Mouse (Mus musculus): ENCODE results near the gene Mab21l2.

Mab21l2 gene

DNA sequence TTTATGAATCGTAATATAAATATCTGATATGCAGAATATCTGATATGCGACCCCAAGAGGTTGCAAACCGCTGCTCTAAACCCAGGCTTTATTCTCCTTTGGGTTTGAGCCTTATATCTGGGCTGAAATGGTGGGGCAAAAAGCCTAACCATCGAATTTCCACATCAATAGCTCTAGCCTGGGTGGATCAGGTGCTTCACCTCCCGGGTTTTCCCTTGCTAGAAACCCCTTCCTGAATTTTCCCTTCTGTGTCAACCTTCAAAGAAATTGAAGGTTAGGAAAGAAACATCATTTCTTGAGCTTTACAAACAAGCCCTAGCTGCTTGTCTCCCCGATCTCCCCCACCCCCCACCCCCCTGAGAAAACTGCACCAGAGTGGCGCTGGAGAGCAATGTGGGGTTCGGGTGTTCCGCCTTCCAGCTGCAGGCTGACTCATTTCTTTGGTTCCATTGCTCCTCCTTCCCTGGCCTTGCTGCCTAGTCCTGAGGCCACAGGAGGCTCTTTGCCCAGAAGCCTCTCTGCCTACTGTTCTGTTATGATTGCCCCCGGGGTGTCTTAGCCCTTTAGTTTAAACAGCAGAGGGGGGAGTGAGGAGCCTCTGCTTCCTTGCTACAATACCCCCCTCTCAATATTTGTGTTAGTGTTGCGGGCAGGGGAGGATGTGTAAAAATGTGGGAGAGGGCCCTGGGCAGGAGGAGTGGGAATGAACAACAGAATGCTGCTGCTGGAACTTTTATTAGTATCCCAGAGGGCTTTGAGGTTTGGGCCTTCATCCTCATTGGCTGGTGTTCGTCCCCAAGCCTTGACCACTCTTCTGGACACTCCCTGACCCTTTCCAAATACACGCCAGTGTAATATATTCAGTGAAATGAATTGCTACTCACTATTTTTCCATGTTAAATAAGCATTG is 9.5 kb downstream of the Mab21l2 start:
- DNase-seq: no peak

DNA sequence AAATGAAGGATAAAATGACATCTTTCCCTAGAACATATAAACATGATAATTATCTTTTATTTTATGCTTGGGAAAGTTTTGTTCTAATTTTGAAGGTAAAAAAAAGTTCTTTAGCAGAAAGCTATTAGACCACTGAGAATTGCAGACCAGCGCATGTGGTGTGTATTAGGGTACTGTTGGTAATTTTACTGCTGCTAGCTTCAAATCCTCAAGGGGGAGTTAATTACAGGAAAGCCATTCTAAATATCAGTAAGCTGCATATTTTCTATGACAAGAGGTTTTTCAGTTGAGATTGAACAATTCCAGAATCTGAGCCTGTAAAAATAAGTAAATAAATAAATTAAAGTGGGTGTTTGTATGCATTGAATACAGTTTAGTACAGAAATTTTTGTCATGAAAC is 11.7 kb downstream of the Mab21l2 start:
- no peak for DNase-seq

DNA sequence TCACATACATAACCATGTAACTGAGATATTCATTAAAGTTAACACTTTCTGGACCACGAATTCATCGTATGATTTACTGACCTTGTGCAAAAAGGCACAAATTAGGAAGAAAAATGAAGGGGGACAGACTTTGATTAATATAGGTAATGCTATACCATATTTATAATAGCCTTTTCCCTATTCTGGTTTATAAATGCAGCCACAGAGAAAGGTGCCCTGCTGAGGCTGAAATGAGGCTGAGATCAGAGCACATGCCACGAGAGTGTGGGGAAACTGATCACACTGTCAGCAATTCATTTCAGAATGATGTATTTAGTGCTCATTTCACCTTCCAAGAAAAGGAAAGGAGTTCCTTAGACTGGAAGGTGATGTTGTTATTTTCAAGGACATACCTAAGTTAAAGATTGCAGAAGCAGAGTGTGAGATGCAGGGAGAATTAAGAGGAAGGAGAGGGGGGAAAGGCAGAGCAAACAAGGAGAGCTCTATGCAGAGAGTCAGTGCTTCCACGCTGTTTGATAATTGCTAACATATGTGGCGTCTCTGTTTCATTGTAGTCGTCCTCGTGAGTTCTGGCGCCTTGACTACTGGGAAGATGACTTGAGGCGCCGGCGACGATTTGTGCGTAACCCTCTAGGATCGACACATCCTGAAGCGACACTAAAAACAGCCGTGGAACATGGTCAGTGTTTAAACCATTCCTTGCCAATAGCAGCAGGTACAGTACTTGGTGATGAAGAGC is 16.7 kb downstream of the Mab21l2 start:
- DNase-seq: no peak

DNA sequence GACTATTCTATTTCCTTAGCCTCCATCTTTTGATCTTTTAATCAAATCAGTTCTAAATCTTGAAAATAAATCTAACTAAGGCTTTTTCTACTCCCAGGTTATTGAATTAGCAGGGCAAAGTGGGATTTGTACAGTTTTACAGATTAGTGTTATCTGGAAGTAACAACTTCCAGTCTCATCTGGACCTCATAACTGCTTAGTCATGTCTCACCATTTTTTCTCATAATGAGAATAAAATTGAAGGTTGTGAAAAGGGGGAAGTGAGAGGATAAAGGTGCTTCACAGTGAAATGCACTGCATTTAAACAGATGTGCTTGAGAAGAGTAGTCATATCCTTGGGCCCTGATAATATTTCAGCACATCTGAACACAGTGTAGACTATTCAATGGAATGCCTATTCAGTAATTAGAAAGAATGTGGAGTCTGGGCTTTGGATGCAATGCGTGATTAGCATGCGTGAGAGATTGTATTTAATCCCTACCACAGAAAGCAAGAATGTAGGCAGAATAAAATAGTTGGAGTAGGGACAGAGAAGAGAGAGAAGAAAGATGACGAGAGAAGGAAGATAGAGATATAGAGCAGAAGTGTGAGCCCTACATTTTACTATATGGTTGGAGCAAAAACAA is 25.4 kb downstream of the Mab21l2 start:
- no peak for DNase-seq

DNA sequence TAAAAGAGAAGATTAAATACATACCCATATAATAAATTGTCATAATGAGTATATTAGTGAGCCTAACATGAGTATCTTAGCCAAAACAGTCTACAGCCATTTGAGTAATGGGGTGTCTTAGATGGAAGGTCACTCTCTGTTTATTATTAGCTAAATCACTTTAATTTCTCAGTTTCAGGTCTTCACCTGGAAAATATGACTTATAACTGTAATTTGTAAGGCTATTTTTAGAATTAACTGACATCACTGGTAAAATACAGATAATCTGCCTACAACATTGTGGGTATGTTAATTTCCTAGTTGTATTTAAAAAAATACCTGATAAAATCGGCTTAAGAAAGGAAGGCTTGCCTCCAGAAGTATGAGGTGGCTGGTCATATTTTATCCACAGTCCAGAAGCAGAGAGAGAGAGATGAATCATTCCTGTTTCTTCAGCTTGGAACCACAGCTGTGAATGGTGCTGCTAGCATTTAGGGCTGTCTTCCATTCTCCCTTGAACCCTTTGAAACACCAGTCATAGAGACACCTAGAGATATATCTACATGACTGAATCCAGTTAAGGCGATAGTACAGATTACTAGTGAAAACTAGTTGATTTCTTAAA is 29.8 kb downstream of the Mab21l2 start:
- no peak for DNase-seq

DNA sequence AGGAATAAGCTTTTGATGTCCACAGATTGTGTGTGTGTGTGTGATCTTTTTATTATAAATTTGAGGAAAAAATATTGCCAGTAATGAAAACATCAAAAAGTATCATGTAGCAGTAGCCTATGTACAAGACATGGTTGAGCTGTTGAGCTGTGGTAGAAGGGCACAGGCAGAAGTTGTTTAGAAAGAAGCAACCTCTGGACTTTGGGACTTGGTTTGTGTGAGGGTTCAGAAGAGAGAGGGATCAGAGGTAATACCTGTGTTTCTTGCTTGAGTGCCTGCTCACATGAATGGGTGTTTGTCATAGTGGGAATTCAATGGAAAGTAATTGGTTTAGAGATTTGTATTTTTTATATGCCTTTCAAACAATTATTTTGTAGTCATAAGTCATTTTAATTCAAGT is 47.8 kb downstream of the Mab21l2 start:
- no peak for DNase-seq

Data from cerebellum, postnatal 36 days (tissue).